Mouse (Mus musculus) forebrain, embryonic 13.5 days (tissue): ENCODE results near the gene Cars. TPM values are rescaled to one million over a fixed set of nuclear protein-coding genes. Genes with fewer than 3 reads are reported as not detected.
A peak's percentile ranks its signal among the peaks of the same experiment; 100 is the strongest.

Source experiments
- ATAC-seq: fragments of 200-750 bp; cut with Nextera tagmentation; 2 replicates; pipeline ENCODE4 v1.8.0; 2017
- H3K27ac ChIP-seq: fragments of 300-500 bp; sonication (generic); 2 replicates; pipeline ENCODE4 v1.5.1; 2015; ENCODE audit warnings: inconsistent platforms, mild to moderate bottlenecking, moderate library complexity
- H3K27me3 ChIP-seq: fragments of 300-500 bp; sonication (generic); 2 replicates; pipeline ENCODE4 v1.6.1; 2015; ENCODE audit warnings: mild to moderate bottlenecking, inconsistent platforms
- H3K36me3 ChIP-seq: fragments of 300-500 bp; sonication (generic); 2 replicates; pipeline ENCODE4 v1.6.1; 2015; ENCODE audit warnings: mild to moderate bottlenecking, inconsistent platforms; ENCODE audit not compliant: poor library complexity, severe bottlenecking
- H3K4me1 ChIP-seq: fragments of 300-500 bp; sonication (generic); 2 replicates; pipeline ENCODE4 v1.6.1; 2015; ENCODE audit warnings: inconsistent platforms
- H3K4me2 ChIP-seq: fragments of 300-500 bp; sonication (generic); 2 replicates; pipeline ENCODE4 v1.6.1; 2015; ENCODE audit warnings: inconsistent platforms, mild to moderate bottlenecking, moderate library complexity
- H3K4me3 ChIP-seq: fragments of 300-500 bp; sonication (generic); 2 replicates; pipeline ENCODE4 v1.5.1; 2015; ENCODE audit warnings: mild to moderate bottlenecking, inconsistent platforms
- H3K9ac ChIP-seq: fragments of 300-500 bp; sonication (generic); 2 replicates; pipeline ENCODE4 v1.6.1; 2015; ENCODE audit warnings: mild to moderate bottlenecking, inconsistent platforms
- H3K9me3 ChIP-seq: fragments of 300-500 bp; sonication (generic); replicated peaks from 2 replicates; pipeline ENCODE4 v1.6.1; 2016; ENCODE audit warnings: inconsistent platforms
- WGBS: fragments of 180-500 bp; shearing (Covaris S2); methylation state at CpG from one replicate; pipeline ENCODE4 v1.1.7; 2015; 5-methylcytosine and 5-hydroxymethylcytosine counted together
- polyA plus RNA-seq: library from polyadenylated mRNA; unstranded; fragments of >200 nt; fragmentation: Nextera tagmentation; extraction: Ambion mirVana; gene quantifications from 2 replicates; pipeline ENCODE4 v1.2.1, GENCODE M21; 2015

Cars gene
- polyA plus RNA-seq, 1 experiment from 2014 or later, result 64.4 TPM

DNA sequence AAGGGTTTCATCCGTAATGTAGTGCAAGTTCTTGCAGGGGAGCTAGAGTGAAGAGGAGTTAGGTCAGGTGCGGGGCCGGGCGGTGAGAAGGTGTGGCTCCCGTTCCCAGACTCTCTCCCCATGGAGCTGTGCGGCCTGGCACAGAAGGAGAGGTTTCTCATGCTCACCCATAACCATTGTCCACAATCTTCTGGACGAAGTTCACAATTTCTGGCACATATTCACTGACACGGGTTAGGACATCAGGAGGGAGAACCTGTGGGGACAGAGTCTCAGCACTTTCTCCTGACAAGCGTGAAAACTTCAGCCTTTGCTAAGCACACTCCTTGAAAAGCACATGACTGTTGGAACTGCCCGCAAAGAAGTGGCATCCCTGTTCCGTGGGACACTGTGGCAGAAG lies 24.1 kb downstream of the Cars start:
- Histone ChIP-seq H3K9ac (no peak overlapping the region), H3K36me3 (peaks cover 96% of the 10 kb centered on the region), H3K9me3 (no peaks in the 10 kb centered on the region), H3K27ac (no peak overlapping the region), H3K27me3 (no peaks in the 10 kb centered on the region), H3K4me2 (no peak overlapping the region), H3K4me3 (no peak overlapping the region), H3K4me1 (no peaks in the 10 kb centered on the region)
- WGBS, result 95% methylated on average over 11 of the region's 11 CpGs
- ATAC-seq, result no peak

GRCm38 (mm10) chr7:143565648-143566039 lies 34.2 kb downstream of the Cars start:
- Histone ChIP-seq H3K9ac (no peak overlapping the region), H3K27ac (no peak overlapping the region), H3K9me3 (no peaks in the 10 kb centered on the region), H3K4me1 (no peaks in the 10 kb centered on the region), H3K4me3 (no peak overlapping the region), H3K36me3 (peaks cover 97% of the 10 kb centered on the region), H3K4me2 (no peak overlapping the region), H3K27me3 (no peaks in the 10 kb centered on the region)
- no peak for ATAC-seq
- 94% methylated on average over 3 of the region's 3 CpGs for WGBS

- Histone ChIP-seq H3K36me3 (peaks cover 97% of the 10 kb centered on the region), H3K27me3 (no peaks in the 10 kb centered on the region), H3K27ac (no peak overlapping the region), H3K4me2 (no peak overlapping the region), H3K9me3 (no peaks in the 10 kb centered on the region), H3K4me1 (no peaks in the 10 kb centered on the region), H3K4me3 (no peak overlapping the region), H3K9ac (no peak overlapping the region)
- WGBS, result 93% methylated on average over 6 of the region's 6 CpGs
- no peak for ATAC-seq
These were observed 34.8 kb downstream of the Cars start for GRCm38 (mm10) chr7:143565015-143565647.

- Histone ChIP-seq H3K4me2 (no peak overlapping the region), H3K9me3 (no peaks in the 10 kb centered on the region), H3K27ac (no peak overlapping the region), H3K4me3 (no peak overlapping the region), H3K9ac (no peak overlapping the region), H3K27me3 (no peaks in the 10 kb centered on the region), H3K4me1 (no peaks in the 10 kb centered on the region), H3K36me3 (peaks cover 97% of the 10 kb centered on the region)
- 89% methylated on average over 5 of the region's 5 CpGs for WGBS
- ATAC-seq, result no peak
These were observed 36.1 kb downstream of the Cars start for GRCm38 (mm10) chr7:143563787-143564186.

DNA sequence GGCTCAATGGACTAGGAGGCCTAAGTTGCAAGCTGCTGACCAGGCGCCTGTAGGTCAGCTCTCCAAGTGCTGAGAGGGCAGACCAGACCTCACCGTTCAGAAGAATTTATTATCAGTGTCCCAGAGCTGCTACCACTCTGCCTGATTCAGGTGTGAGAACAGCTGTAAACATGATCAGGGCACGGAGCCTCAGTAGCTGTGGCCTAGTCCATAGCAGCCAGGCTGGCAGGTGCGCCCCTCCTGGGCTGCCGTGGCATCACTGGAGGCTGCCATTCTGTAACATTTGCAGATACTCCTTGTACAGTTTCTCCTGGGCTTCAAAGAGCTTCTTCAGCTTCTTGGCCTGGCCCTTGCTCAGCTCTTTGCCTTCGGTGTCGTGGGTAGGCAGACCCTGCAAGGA lies 42.3 kb downstream of the Cars start:
- ATAC-seq, result no peak
- Histone ChIP-seq H3K9me3 (no peaks in the 10 kb centered on the region), H3K4me2 (no peak overlapping the region), H3K27me3 (no peaks in the 10 kb centered on the region), H3K4me1 (no peaks in the 10 kb centered on the region), H3K4me3 (no peak overlapping the region), H3K36me3 (peaks cover 95% of the 10 kb centered on the region), H3K27ac (no peak overlapping the region), H3K9ac (no peak overlapping the region)
- 94% methylated on average over 7 of the region's 7 CpGs for WGBS

DNA sequence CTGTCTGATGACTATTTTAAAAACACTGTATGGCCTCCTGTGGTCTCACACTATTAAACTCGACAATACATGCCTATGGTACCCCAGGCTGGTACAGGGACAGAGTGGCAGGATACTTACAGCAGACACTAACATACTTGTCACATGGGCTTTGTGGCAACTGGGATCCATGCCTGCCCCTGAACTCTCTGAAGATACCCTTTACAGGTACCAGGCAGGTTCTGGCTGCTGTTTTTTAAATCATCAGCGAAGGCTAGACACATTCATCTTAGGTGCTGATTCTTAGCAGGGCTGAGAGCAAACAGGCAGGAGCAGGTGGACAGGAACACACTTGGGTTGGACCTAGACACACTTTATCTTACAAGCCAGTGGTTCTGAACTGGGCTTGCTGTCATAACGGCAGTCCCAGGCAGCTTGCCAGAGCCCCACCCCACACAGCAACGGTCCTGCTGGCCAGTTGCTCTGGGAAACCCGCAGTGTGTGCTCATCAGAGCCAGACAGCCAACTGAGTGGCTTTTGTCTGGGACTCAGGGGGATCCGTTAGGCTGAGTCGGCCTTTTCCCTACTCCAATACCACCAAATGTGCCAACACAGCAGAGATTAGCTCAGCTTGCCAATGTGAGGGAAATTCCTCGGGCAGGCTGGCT lies 42.8 kb downstream of the Cars start:
- Histone ChIP-seq H3K9ac (no peak overlapping the region), H3K4me2 (no peak overlapping the region), H3K36me3 (peaks cover 92% of the 10 kb centered on the region), H3K4me1 (no peaks in the 10 kb centered on the region), H3K9me3 (no peaks in the 10 kb centered on the region), H3K27ac (no peak overlapping the region), H3K27me3 (no peaks in the 10 kb centered on the region), H3K4me3 (no peak overlapping the region)
- ATAC-seq, result no peak
- 73% methylated on average over 8 of the region's 8 CpGs for WGBS

GRCm38 (mm10) chr7:143549588-143550220 lies 50.2 kb downstream of the Cars start:
- no peaks in the 10 kb centered on the region for H3K27me3 ChIP-seq
- peaks cover 35% of the 10 kb centered on the region for H3K4me1 ChIP-seq
- H3K36me3 ChIP-seq, result peaks cover 28% of the 10 kb centered on the region
- peak overlapping the region; percentile 80 for H3K4me3 ChIP-seq
- 42% methylated on average over 2 of the region's 2 CpGs for WGBS
- ATAC-seq, result peak; percentile 8; the same call in 1 of the 2 replicates
- H3K9ac ChIP-seq, result peak overlapping the region; percentile 70
- H3K4me2 ChIP-seq, result peak overlapping the region; percentile 87
- no peaks in the 10 kb centered on the region for H3K9me3 ChIP-seq
- peak overlapping the region; percentile 81 for H3K27ac ChIP-seq

DNA sequence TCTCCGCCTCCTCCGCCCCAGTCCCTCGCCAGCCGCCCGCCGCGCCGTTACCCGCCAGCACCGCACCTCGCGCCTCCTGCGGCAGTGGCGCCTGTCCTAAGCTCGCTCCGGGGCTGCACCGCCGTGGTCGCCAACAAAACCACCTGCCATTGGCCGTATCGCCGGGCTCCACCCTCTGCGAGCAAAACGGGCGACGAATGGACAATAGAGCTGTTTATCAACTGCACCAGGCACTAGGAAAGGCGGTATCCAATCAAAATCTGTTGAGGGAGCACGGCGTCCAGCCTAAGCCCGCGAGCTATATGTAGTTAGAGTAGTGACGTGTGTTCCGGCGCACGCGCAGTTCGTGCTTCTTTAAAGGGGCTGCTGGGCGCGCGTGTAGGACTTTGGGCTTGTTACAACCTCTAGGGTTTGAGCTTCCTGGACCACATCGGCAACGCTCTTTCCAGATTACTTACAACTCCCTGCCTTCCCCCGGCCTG lies 50.9 kb downstream of the Cars start, which contains the start of gene Nap1l4:
Nap1l4 (minus strand) TSS at position 131 of the 482 bp plus-strand sequence.
- peak; percentile 100 for ATAC-seq
- Histone ChIP-seq H3K9me3 (no peaks in the 10 kb centered on the region), H3K4me3 (peak within 1 kb of the TSS; percentile 80), H3K9ac (peak within 1 kb of the TSS; percentile 87), H3K4me1 (peaks cover 35% of the 10 kb centered on the region), H3K4me2 (peak within 1 kb of the TSS; percentile 87), H3K27ac (peak within 1 kb of the TSS; percentile 83), H3K27me3 (no peaks in the 10 kb centered on the region), H3K36me3 (peaks cover 21% of the 10 kb centered on the region)
- WGBS, result under 1% methylated on average over 43 of the region's 43 CpGs

GRCm38 (mm10) chr7:143548231-143548961 lies 51.5 kb downstream of the Cars start:
- no peaks in the 10 kb centered on the region for H3K27me3 ChIP-seq
- peaks cover 41% of the 10 kb centered on the region for H3K4me1 ChIP-seq
- peak overlapping the region; percentile 83 for H3K27ac ChIP-seq
- H3K36me3 ChIP-seq, result peaks cover 18% of the 10 kb centered on the region; the same call in 1 of the 2 replicates
- no peaks in the 10 kb centered on the region for H3K9me3 ChIP-seq
- peak; percentile 68 for ATAC-seq
- H3K4me3 ChIP-seq, result peak overlapping the region; percentile 80
- peak overlapping the region; percentile 87 for H3K4me2 ChIP-seq
- WGBS, result under 1% methylated on average over 36 of the region's 63 CpGs
- peak overlapping the region; percentile 87 for H3K9ac ChIP-seq

DNA sequence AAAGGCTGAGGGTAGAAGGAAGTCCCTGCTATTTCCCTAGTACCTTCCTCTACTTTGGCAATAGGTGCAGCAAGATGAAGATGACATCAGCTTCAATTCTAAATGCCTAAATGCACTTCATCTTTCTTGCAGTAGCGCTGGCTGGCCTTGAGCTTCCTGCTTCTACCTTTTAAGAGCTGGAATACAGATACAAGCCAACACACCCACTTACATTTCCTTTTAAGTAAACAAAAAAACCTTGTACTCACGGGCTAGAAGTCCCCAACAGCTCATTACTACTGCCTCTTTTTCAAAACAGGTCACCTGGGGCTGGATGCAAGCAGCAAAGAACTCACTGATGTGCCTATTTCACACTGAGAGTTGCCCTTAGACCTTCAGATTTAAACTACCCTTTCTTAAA lies 53.3 kb downstream of the Cars start:
- Histone ChIP-seq H3K4me3 (0 out of 2 replicates have a peak overlapping the region, but pooled peaks have one; percentile 2), H3K9ac (no peak overlapping the region; the same call in 1 of the 2 replicates), H3K9me3 (no peaks in the 10 kb centered on the region), H3K27me3 (no peaks in the 10 kb centered on the region), H3K4me2 (peak overlapping the region; percentile 29; the same call in 1 of the 2 replicates), H3K36me3 (peaks cover 8% of the 10 kb centered on the region; the same call in 1 of the 2 replicates), H3K27ac (no peak overlapping the region), H3K4me1 (peaks cover 55% of the 10 kb centered on the region)
- 69% methylated on average over 2 of the region's 2 CpGs for WGBS
- ATAC-seq, result no peak

GRCm38 (mm10) chr7:143544368-143544767 lies 55.5 kb downstream of the Cars start:
- no peak overlapping the region for H3K27ac ChIP-seq
- H3K9ac ChIP-seq, result no peak overlapping the region
- peaks cover 49% of the 10 kb centered on the region for H3K4me1 ChIP-seq
- no peaks in the 10 kb centered on the region for H3K27me3 ChIP-seq
- H3K9me3 ChIP-seq, result no peaks in the 10 kb centered on the region
- H3K36me3 ChIP-seq, result peaks cover 16% of the 10 kb centered on the region
- H3K4me3 ChIP-seq, result no peak overlapping the region
- 90% methylated on average over 2 of the region's 2 CpGs for WGBS
- H3K4me2 ChIP-seq, result no peak overlapping the region
- no peak for ATAC-seq
